Mouse (Mus musculus): ENCODE measurements around the gene Ankfn1. TPM values are rescaled to one million over a fixed set of nuclear protein-coding genes. Genes with fewer than 3 reads are reported as not detected.

The Ankfn1 gene
- polyA plus RNA-seq, 1 experiment from 2014 or later = not detected

- no peak for ATAC-seq (ENCODE audit: insufficient read depth)
- Histone ChIP-seq H3K4me2 (no peak overlapping the region), H3K9ac (no peak overlapping the region), H3K36me3 (replicated peaks) (no peaks in the 10 kb centered on the region), H3K27me3 (no peaks in the 10 kb centered on the region), H3K27ac (replicated peaks) (no peak overlapping the region), H3K4me1 (replicated peaks) (no peaks in the 10 kb centered on the region), H3K9me3 (replicated peaks) (no peaks in the 10 kb centered on the region), H3K4me3 (replicated peaks) (no peak overlapping the region)
- WGBS (ENCODE audit: insufficient replicate concordance) = 41% methylated on average over 4 of the region's 4 CpGs
Measured at GRCm38 (mm10) chr11:89454702-89455101, 322.8 kb downstream of the Ankfn1 start.

GRCm38 (mm10) chr11:89452862-89453261, 324.6 kb downstream of the Ankfn1 start:
- H3K4me2 ChIP-seq = no peak overlapping the region
- H3K27ac ChIP-seq (replicated peaks) = no peak overlapping the region

GRCm38 (mm10) chr11:89450406-89450805, 327.0 kb downstream of the Ankfn1 start:
- Histone ChIP-seq H3K4me2 (no peak overlapping the region), H3K36me3 (replicated peaks) (no peaks in the 10 kb centered on the region), H3K27me3 (no peaks in the 10 kb centered on the region), H3K9ac (no peak overlapping the region), H3K4me3 (replicated peaks) (no peak overlapping the region), H3K9me3 (replicated peaks) (no peaks in the 10 kb centered on the region), H3K4me1 (replicated peaks) (no peaks in the 10 kb centered on the region), H3K27ac (replicated peaks) (no peak overlapping the region)
- no peak for ATAC-seq (ENCODE audit: insufficient read depth)
- WGBS (ENCODE audit: insufficient replicate concordance) = 72% methylated on average over 4 of the region's 4 CpGs

More at GRCm38 (mm10) chr11:89452862-89453261, 324.6 kb downstream of the Ankfn1 start:
- WGBS (ENCODE audit: insufficient replicate concordance) = 19% methylated on average over 2 of the region's 2 CpGs
- H3K4me3 ChIP-seq (replicated peaks) = no peak overlapping the region
- no peak for ATAC-seq (ENCODE audit: insufficient read depth)
- H3K27me3 ChIP-seq = no peaks in the 10 kb centered on the region
- no peaks in the 10 kb centered on the region for H3K4me1 ChIP-seq (replicated peaks)
- no peak overlapping the region for H3K9ac ChIP-seq
- no peaks in the 10 kb centered on the region for H3K36me3 ChIP-seq (replicated peaks)
- no peaks in the 10 kb centered on the region for H3K9me3 ChIP-seq (replicated peaks)

GRCm38 (mm10) chr11:89448986-89449385, 328.5 kb downstream of the Ankfn1 start:
- Histone ChIP-seq H3K4me3 (replicated peaks) (no peak overlapping the region), H3K27ac (replicated peaks) (no peak overlapping the region), H3K27me3 (no peaks in the 10 kb centered on the region), H3K4me2 (no peak overlapping the region), H3K9me3 (replicated peaks) (no peaks in the 10 kb centered on the region), H3K36me3 (replicated peaks) (no peaks in the 10 kb centered on the region), H3K9ac (no peak overlapping the region), H3K4me1 (replicated peaks) (no peaks in the 10 kb centered on the region)
- 66% methylated on average over 6 of the region's 6 CpGs for WGBS (ENCODE audit: insufficient replicate concordance)
- no peak for ATAC-seq (ENCODE audit: insufficient read depth)

GRCm38 (mm10) chr11:89447477-89447876, 330.0 kb downstream of the Ankfn1 start:
- H3K4me3 ChIP-seq (replicated peaks) = no peak overlapping the region
- no peaks in the 10 kb centered on the region for H3K36me3 ChIP-seq (replicated peaks)
- H3K9me3 ChIP-seq (replicated peaks) = no peaks in the 10 kb centered on the region
- no peak overlapping the region for H3K4me2 ChIP-seq
- no peak for ATAC-seq (ENCODE audit: insufficient read depth)
- H3K4me1 ChIP-seq (replicated peaks) = no peaks in the 10 kb centered on the region
- no peak overlapping the region for H3K27ac ChIP-seq (replicated peaks)
- H3K27me3 ChIP-seq = no peaks in the 10 kb centered on the region
- H3K9ac ChIP-seq = no peak overlapping the region
- 61% methylated on average over 12 of the region's 12 CpGs for WGBS (ENCODE audit: insufficient replicate concordance)

GRCm38 (mm10) chr11:89440566-89440965, 336.9 kb downstream of the Ankfn1 start:
- Histone ChIP-seq H3K4me2 (no peak overlapping the region), H3K4me3 (replicated peaks) (no peak overlapping the region), H3K9me3 (replicated peaks) (no peaks in the 10 kb centered on the region), H3K4me1 (replicated peaks) (no peaks in the 10 kb centered on the region), H3K27me3 (no peaks in the 10 kb centered on the region), H3K9ac (no peak overlapping the region), H3K36me3 (replicated peaks) (no peaks in the 10 kb centered on the region), H3K27ac (replicated peaks) (no peak overlapping the region)
- WGBS (ENCODE audit: insufficient replicate concordance) = 51% methylated on average over 6 of the region's 6 CpGs
- ATAC-seq (ENCODE audit: insufficient read depth) = no peak

GRCm38 (mm10) chr11:89424358-89424757, 353.1 kb downstream of the Ankfn1 start:
- Histone ChIP-seq H3K27me3 (no peaks in the 10 kb centered on the region), H3K27ac (replicated peaks) (no peak overlapping the region), H3K4me2 (no peak overlapping the region), H3K4me3 (replicated peaks) (no peak overlapping the region), H3K36me3 (replicated peaks) (no peaks in the 10 kb centered on the region), H3K9ac (no peak overlapping the region), H3K4me1 (replicated peaks) (no peaks in the 10 kb centered on the region), H3K9me3 (replicated peaks) (no peaks in the 10 kb centered on the region)
- WGBS (ENCODE audit: insufficient replicate concordance) = 41% methylated on average over 3 of the region's 3 CpGs
- ATAC-seq (ENCODE audit: insufficient read depth) = no peak

GRCm38 (mm10) chr11:89422637-89423036, 354.8 kb downstream of the Ankfn1 start:
- WGBS (ENCODE audit: insufficient replicate concordance) = 61% methylated on average over 5 of the region's 5 CpGs
- Histone ChIP-seq H3K27ac (replicated peaks) (no peak overlapping the region), H3K4me1 (replicated peaks) (no peaks in the 10 kb centered on the region), H3K4me2 (no peak overlapping the region), H3K4me3 (replicated peaks) (no peak overlapping the region), H3K9me3 (replicated peaks) (no peaks in the 10 kb centered on the region), H3K36me3 (replicated peaks) (no peaks in the 10 kb centered on the region), H3K27me3 (no peaks in the 10 kb centered on the region), H3K9ac (no peak overlapping the region)
- no peak for ATAC-seq (ENCODE audit: insufficient read depth)

- H3K36me3 ChIP-seq (replicated peaks) = no peaks in the 10 kb centered on the region
- ATAC-seq (ENCODE audit: insufficient read depth) = no peak
- WGBS (ENCODE audit: insufficient replicate concordance) = 63% methylated on average over 11 of the region's 11 CpGs
Measured at GRCm38 (mm10) chr11:89420767-89421438, 356.6 kb downstream of the Ankfn1 start.

GRCm38 (mm10) chr11:89419863-89420262, 357.6 kb downstream of the Ankfn1 start:
- H3K4me3 ChIP-seq (replicated peaks) = no peak overlapping the region

More at GRCm38 (mm10) chr11:89420767-89421438, 356.6 kb downstream of the Ankfn1 start:
- H3K4me3 ChIP-seq (replicated peaks) = no peak overlapping the region
- no peak overlapping the region for H3K9ac ChIP-seq
- no peaks in the 10 kb centered on the region for H3K27me3 ChIP-seq
- no peaks in the 10 kb centered on the region for H3K9me3 ChIP-seq (replicated peaks)
- no peaks in the 10 kb centered on the region for H3K4me1 ChIP-seq (replicated peaks)
- H3K4me2 ChIP-seq = no peak overlapping the region
- H3K27ac ChIP-seq (replicated peaks) = no peak overlapping the region

GRCm38 (mm10) chr11:89418644-89419043, 358.8 kb downstream of the Ankfn1 start:
- Histone ChIP-seq H3K4me1 (replicated peaks) (no peaks in the 10 kb centered on the region), H3K9me3 (replicated peaks) (no peaks in the 10 kb centered on the region), H3K36me3 (replicated peaks) (no peaks in the 10 kb centered on the region), H3K4me2 (peak overlapping the region; percentile 13; the same call in 1 of the 2 replicates), H3K4me3 (replicated peaks) (no peak overlapping the region), H3K9ac (no peak overlapping the region), H3K27ac (replicated peaks) (peak overlapping the region; percentile 59; the same call in 1 of the 2 replicates), H3K27me3 (no peaks in the 10 kb centered on the region)
- 58% methylated on average over 12 of the region's 12 CpGs for WGBS (ENCODE audit: insufficient replicate concordance)
- ATAC-seq (ENCODE audit: insufficient read depth) = peak; percentile 92

More at GRCm38 (mm10) chr11:89419863-89420262, 357.6 kb downstream of the Ankfn1 start:
- Histone ChIP-seq H3K36me3 (replicated peaks) (no peaks in the 10 kb centered on the region), H3K27ac (replicated peaks) (no peak overlapping the region), H3K27me3 (no peaks in the 10 kb centered on the region), H3K9ac (no peak overlapping the region), H3K4me2 (no peak overlapping the region), H3K4me1 (replicated peaks) (no peaks in the 10 kb centered on the region), H3K9me3 (replicated peaks) (no peaks in the 10 kb centered on the region)
- no peak for ATAC-seq (ENCODE audit: insufficient read depth)
- WGBS (ENCODE audit: insufficient replicate concordance) = 58% methylated on average over 2 of the region's 2 CpGs

GRCm38 (mm10) chr11:89416769-89417168, 360.7 kb downstream of the Ankfn1 start:
- ATAC-seq (ENCODE audit: insufficient read depth) = no peak
- WGBS (ENCODE audit: insufficient replicate concordance) = 45% methylated on average over 6 of the region's 6 CpGs
- H3K27ac ChIP-seq (replicated peaks) = no peak overlapping the region
- no peak overlapping the region for H3K4me2 ChIP-seq
- no peaks in the 10 kb centered on the region for H3K9me3 ChIP-seq (replicated peaks)
- H3K9ac ChIP-seq = no peak overlapping the region
- no peak overlapping the region for H3K4me3 ChIP-seq (replicated peaks)
- no peaks in the 10 kb centered on the region for H3K27me3 ChIP-seq
- H3K36me3 ChIP-seq (replicated peaks) = no peaks in the 10 kb centered on the region
- no peaks in the 10 kb centered on the region for H3K4me1 ChIP-seq (replicated peaks)
